Mouse (Mus musculus) lung, postnatal 0 days (tissue): ENCODE results near the gene Ctsd.

Experiments
- CTCF ChIP-seq: IDR thresholded peaks from 2 replicates; pipeline ENCODE4 v1.5.1; 2016; ENCODE audit warnings: antibody characterized with exemption, mild to moderate bottlenecking
- EP300 ChIP-seq: IDR thresholded peaks from 2 replicates; pipeline ENCODE4 v1.6.1; 2016; ENCODE audit warnings: antibody characterized with exemption, mild to moderate bottlenecking, control low read depth

DNA sequence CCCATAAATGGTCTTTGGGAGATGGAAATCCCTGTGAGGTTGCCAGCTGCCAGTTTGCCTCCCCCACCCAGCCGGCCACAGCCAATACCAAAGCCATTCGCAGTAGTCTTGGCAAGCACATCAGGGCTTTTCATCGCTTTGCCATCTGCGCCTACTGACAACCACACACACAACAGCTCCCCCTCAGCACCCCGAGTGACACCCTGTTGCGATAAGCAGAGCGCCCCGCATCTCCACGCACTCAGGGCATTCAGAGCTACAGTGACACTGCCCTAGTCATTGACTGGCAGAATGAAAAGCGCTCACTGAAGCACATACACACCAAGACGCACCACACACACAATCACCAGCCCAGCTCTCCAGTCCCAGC, 16.5 kb downstream of the Ctsd start:
- TF ChIP-seq CTCF (no peak), EP300 (no peak)
